Mouse (Mus musculus): Measurements from ENCODE around the gene Arf1.

The Arf1 gene

GRCm38 (mm10) chr11:59191231-59192058 lies 36.6 kb downstream of the Arf1 start:
- in situ Hi-C loops (cut with MboI) = no loop called here

GRCm38 (mm10) chr11:59187706-59188105 lies 40.4 kb downstream of the Arf1 start:
- in situ Hi-C loops (cut with MboI) = no loop called here

- in situ Hi-C loops (cut with MboI) = no loop called here
Measured at GRCm38 (mm10) chr11:59185490-59185889, 42.6 kb downstream of the Arf1 start.

GRCm38 (mm10) chr11:59183821-59184220 lies 44.2 kb downstream of the Arf1 start:
- in situ Hi-C loops (cut with MboI) = no loop called here

GRCm38 (mm10) chr11:59182864-59183331 lies 45.2 kb downstream of the Arf1 start, which contains the start of gene Gjc2:
Gjc2 (minus strand) TSS chr11:59183213.
- in situ Hi-C loops (cut with MboI) = no loop called here

DNA sequence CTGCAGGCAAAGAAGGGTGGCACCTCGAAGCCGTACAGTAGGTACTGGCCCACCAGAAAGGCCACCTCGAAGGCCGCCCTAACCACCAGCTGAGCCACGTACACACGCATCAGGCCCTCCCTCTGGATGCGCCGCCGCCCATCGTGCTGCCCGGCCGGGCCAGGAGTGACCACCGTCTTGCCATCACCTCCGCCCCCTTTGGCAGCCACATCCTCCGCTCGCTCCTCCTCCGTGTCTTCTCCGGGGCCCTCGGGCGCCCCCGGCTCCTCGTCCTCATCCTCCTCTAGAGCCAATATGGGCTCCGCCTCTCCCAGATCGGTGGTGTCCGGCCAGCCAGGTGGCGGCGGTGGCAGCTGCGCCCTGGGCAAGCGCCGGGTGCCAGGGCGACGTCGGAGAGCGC lies 51.1 kb downstream of the Arf1 start:
- in situ Hi-C loops (cut with MboI) = no loop called here

DNA sequence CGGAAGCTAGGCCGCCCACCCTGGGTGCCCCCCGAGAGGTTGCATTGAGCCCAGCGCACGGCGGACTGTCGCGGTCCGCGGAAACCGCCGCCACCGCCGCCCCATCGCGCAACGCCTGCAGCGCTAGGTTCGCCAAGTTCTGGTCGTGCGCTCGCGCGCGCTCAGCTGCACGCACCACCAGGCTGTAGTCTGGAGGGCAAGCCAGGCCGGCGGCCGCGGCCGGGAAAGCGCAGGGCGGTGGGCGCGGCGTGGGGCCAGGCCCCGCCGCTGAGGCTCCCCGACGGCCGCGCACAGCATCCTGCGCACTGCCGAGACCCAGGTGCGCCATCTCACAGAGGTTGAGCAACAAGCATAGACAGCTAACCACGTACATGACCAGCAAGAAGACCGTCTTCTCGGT lies 51.6 kb downstream of the Arf1 start:
- in situ Hi-C loops (cut with MboI) = no loop called here

- in situ Hi-C loops (cut with MboI) = no loop called here
Measured at GRCm38 (mm10) chr11:59174189-59174838, 53.8 kb downstream of the Arf1 start.

- in situ Hi-C loops (cut with MboI) = no loop called here
Measured at GRCm38 (mm10) chr11:59170549-59170948, 57.5 kb downstream of the Arf1 start.

- in situ Hi-C loops (cut with MboI) = no loop called here
Measured at GRCm38 (mm10) chr11:59169807-59170206, 58.3 kb downstream of the Arf1 start.

DNA sequence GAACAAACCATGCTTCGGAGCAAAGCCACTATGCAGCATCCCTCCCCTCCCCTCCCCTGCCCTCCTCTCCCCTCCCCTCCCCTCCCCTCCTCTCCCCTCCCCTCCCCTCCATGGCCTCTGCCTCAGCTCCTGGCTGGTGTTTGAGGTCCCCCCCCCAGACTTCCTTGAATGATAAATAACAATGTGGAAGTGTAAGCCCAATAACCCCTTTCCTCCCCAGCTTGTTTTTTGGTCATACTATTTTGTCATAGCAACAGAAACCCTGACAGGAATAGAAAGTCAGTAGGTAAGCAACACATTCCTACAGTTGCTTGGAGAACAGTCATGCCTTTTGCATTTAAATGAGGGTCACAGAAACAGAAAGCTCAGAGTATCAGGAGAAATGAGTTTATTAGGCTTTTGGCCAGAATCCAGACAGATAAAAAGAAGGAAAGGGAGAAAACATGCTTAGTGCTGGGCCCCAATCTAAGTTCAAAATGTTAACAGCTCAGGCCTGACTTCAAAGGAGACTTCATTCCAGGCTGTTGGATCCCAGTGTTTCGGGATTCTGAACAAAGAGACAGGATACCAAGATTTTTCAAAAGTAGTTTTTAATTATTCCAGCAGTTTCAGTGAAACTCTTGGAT lies 62.3 kb downstream of the Arf1 start:
- in situ Hi-C loops (cut with MboI) = no loop called here

DNA sequence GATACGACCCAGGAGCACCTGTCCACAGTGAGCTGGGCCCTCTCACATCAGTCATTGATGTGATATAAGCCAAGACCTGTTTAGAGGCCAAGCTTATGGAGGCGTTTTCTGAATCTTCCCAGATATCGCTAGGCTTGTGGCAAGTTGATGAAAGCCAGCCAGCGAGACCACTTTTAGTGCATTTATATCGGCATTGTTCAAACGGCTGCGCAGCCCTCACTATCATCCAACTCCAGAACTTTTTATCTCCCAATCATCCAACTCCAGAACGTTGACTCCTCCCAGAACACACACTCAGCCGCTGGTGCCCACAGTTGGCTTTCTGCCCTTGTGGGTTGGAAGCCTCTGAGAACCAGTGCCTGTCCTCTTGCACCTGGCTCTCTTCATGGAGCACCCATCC lies 63.7 kb downstream of the Arf1 start:
- in situ Hi-C loops (cut with MboI) = no loop called here

GRCm38 (mm10) chr11:59163255-59164236 lies 64.5 kb downstream of the Arf1 start, which contains the start of gene Iba57:
Iba57 (minus strand) TSS chr11:59163739.
- in situ Hi-C loops (cut with MboI) = no loop called here

GRCm38 (mm10) chr11:59162443-59163254 lies 65.4 kb downstream of the Arf1 start:
- in situ Hi-C loops (cut with MboI) = no loop called here

Measured in mature B cell (primary cell).